Mouse (Mus musculus): ENCODE measurements around the gene Crisp3. TPM values are rescaled to one million over a fixed set of nuclear protein-coding genes. Genes with fewer than 3 reads are reported as not detected.
"Not testable (repeated sequence)": the region's sequence is repeated elsewhere in the genome, so short reads cannot be mapped to it uniquely, and the experiment has no call there.

Gene Crisp3
- 0.08 TPM in 1 of 2 replicates, not detected in the other for polyA plus RNA-seq (2012; rRNA removed)

GRCm38 (mm10) chr17:40242135-40242534, at the start of gene Crisp3:
Crisp3 (minus strand) TSS chr17:40242288.
- H3K4me3 ChIP-seq (ENCODE audit: insufficient read depth, low read depth, low read length) = no peak within 1 kb of the TSS
- no peak for TF ChIP-seq CTCF (conservative IDR thresholded peaks at IDR 0.05; ENCODE audit: insufficient read depth, insufficient read length, low read depth, low read length)
- TF ChIP-seq POLR2A (IDR thresholded peaks at IDR 0.05; ENCODE audit: low read depth, low read length) = no peak

DNA sequence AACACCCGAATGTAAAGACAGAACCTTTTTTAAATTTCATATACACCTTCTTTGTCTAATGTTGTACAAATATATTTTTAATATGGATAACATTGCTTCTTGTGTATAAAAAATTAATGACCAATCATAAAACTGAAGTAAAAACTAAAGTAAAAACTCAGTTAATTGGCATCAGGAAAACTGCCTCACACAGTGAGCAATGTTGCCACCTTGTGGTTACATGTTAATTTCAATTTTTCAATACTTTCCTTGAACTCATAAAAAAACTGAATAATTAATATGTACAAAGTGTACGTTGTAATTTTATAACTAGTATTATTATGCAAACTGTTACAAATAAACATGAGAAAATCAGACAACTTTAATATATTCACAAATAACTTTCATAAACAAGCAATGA, 43.3 kb upstream of the Crisp3 start:
- H3K4me1 ChIP-seq (ENCODE audit: control insufficient read depth, insufficient read depth, low read length) = no peaks in the 10 kb centered on the region
- H3K4me3 ChIP-seq (ENCODE audit: insufficient read depth, low read depth, low read length) = no peak overlapping the region
- TF ChIP-seq POLR2A (IDR thresholded peaks at IDR 0.05; ENCODE audit: low read depth, low read length) (no peak), CTCF (conservative IDR thresholded peaks at IDR 0.05; ENCODE audit: insufficient read depth, insufficient read length, low read depth, low read length) (no peak)
- no peak overlapping the region for H3K27ac ChIP-seq (ENCODE audit: insufficient read depth, low read depth, low read length)
- H3K36me3 ChIP-seq (ENCODE audit: control insufficient read depth, insufficient read depth, low read length) = no peaks in the 10 kb centered on the region
- DNase-seq = no peak
- 68% methylated on average over 2 of the region's 2 CpGs for WGBS
- H3K27me3 ChIP-seq (replicated peaks; ENCODE audit: control insufficient read depth, insufficient read depth, low read length) = no peaks in the 10 kb centered on the region

More at GRCm38 (mm10) chr17:40242135-40242534, at the start of gene Crisp3:
- H3K4me1 ChIP-seq (ENCODE audit: control insufficient read depth, insufficient read depth, low read length) = no peaks in the 10 kb centered on the region
- H3K27me3 ChIP-seq (replicated peaks; ENCODE audit: control insufficient read depth, insufficient read depth, low read length) = no peaks in the 10 kb centered on the region
- H3K27ac ChIP-seq (ENCODE audit: insufficient read depth, low read depth, low read length) = no peak within 1 kb of the TSS
- no peaks in the 10 kb centered on the region for H3K36me3 ChIP-seq (ENCODE audit: control insufficient read depth, insufficient read depth, low read length)
- no peak for DNase-seq

- no peak for DNase-seq
- 57% methylated on average over 1 of the region's 1 CpGs for WGBS
- no peak overlapping the region for H3K27ac ChIP-seq (ENCODE audit: insufficient read depth, low read depth, low read length)
- no peaks in the 10 kb centered on the region for H3K36me3 ChIP-seq (ENCODE audit: control insufficient read depth, insufficient read depth, low read length)
- no peaks in the 10 kb centered on the region for H3K4me1 ChIP-seq (ENCODE audit: control insufficient read depth, insufficient read depth, low read length)
- no peaks in the 10 kb centered on the region for H3K27me3 ChIP-seq (replicated peaks; ENCODE audit: control insufficient read depth, insufficient read depth, low read length)
- TF ChIP-seq CTCF (conservative IDR thresholded peaks at IDR 0.05; ENCODE audit: insufficient read depth, insufficient read length, low read depth, low read length) (no peak), POLR2A (IDR thresholded peaks at IDR 0.05; ENCODE audit: low read depth, low read length) (no peak)
- H3K4me3 ChIP-seq (ENCODE audit: insufficient read depth, low read depth, low read length) = no peak overlapping the region
Observed at GRCm38 (mm10) chr17:40275519-40275918, 33.4 kb upstream of the Crisp3 start.

DNA sequence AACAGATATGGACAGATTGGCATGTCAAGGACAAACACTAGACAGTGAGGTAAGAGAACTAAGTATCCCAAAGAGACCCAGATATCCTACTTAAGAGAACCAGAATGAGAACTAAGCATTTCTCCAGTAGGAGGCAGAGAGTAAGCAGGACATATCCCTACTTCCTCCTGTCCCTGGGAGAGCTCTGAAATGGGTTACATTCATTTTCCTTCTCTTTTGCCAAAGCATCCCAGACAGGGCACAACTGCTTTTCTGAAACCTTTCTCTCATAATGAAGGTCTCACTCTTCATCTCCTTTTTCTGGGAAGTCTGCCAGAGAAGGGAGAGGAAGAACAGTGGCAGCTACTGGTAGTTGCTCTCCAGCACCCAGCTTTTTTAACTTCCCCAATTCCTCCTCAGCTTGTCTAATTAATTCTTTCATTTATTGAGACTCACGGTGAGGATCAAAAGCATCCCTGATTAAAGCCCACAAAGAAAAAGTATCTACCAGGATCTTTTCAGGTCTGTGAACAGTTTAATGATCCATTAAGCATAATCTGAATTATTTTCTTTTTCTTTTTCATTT, 32.9 kb upstream of the Crisp3 start:
- no peak overlapping the region for H3K4me3 ChIP-seq (ENCODE audit: insufficient read depth, low read depth, low read length)
- H3K27ac ChIP-seq (ENCODE audit: insufficient read depth, low read depth, low read length) = no peak overlapping the region
- no peaks in the 10 kb centered on the region for H3K4me1 ChIP-seq (ENCODE audit: control insufficient read depth, insufficient read depth, low read length)
- no peak for DNase-seq
- WGBS = 39% methylated on average over 1 of the region's 1 CpGs
- TF ChIP-seq CTCF (conservative IDR thresholded peaks at IDR 0.05; ENCODE audit: insufficient read depth, insufficient read length, low read depth, low read length) (no peak), POLR2A (IDR thresholded peaks at IDR 0.05; ENCODE audit: low read depth, low read length) (no peak)
- no peaks in the 10 kb centered on the region for H3K36me3 ChIP-seq (ENCODE audit: control insufficient read depth, insufficient read depth, low read length)
- H3K27me3 ChIP-seq (replicated peaks; ENCODE audit: control insufficient read depth, insufficient read depth, low read length) = no peaks in the 10 kb centered on the region

DNA sequence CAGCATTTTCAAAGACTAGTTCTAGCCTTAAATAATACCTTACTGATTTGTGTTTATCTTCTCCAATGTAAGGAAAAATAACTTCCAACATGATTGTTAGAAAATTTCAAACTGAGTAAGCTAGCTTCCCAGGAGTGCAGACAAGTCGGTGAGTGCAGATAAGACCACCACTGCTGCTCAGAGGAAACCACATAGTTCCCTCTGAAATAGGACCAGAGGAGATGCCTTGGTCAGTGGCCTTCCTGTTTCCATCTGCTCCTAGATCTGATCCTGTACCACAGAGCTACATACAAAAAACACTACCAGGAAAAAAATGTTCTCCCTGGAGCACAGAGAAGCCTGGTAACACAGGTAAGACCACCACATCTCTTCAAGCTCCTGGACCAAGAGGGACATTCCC, 10.4 kb upstream of the Crisp3 start:
- H3K27me3 ChIP-seq (replicated peaks; ENCODE audit: control insufficient read depth, insufficient read depth, low read length) = no peaks in the 10 kb centered on the region
- WGBS = 76% methylated on average over 1 of the region's 1 CpGs
- no peak overlapping the region for H3K27ac ChIP-seq (ENCODE audit: insufficient read depth, low read depth, low read length)
- no peak for TF ChIP-seq POLR2A (IDR thresholded peaks at IDR 0.05; ENCODE audit: low read depth, low read length)
- no peak for TF ChIP-seq CTCF (conservative IDR thresholded peaks at IDR 0.05; ENCODE audit: insufficient read depth, insufficient read length, low read depth, low read length)
- no peaks in the 10 kb centered on the region for H3K36me3 ChIP-seq (ENCODE audit: control insufficient read depth, insufficient read depth, low read length)
- H3K4me1 ChIP-seq (ENCODE audit: control insufficient read depth, insufficient read depth, low read length) = no peaks in the 10 kb centered on the region
- H3K4me3 ChIP-seq (ENCODE audit: insufficient read depth, low read depth, low read length) = no peak overlapping the region
- no peak for DNase-seq

- DNase-seq = no peak
- TF ChIP-seq CTCF (conservative IDR thresholded peaks at IDR 0.05; ENCODE audit: insufficient read depth, insufficient read length, low read depth, low read length) (no peak), POLR2A (IDR thresholded peaks at IDR 0.05; ENCODE audit: low read depth, low read length) (no peak)
- H3K27me3 ChIP-seq (replicated peaks; ENCODE audit: control insufficient read depth, insufficient read depth, low read length) = no peaks in the 10 kb centered on the region
- no peak within 1 kb of the TSS for H3K27ac ChIP-seq (ENCODE audit: insufficient read depth, low read depth, low read length)
- no peaks in the 10 kb centered on the region for H3K4me1 ChIP-seq (ENCODE audit: control insufficient read depth, insufficient read depth, low read length)
- H3K4me3 ChIP-seq (ENCODE audit: insufficient read depth, low read depth, low read length) = no peak within 1 kb of the TSS
- 74% methylated on average over 4 of the region's 4 CpGs for WGBS
- no peaks in the 10 kb centered on the region for H3K36me3 ChIP-seq (ENCODE audit: control insufficient read depth, insufficient read depth, low read length)
Observed at GRCm38 (mm10) chr17:40208540-40208939, 33.5 kb downstream of the Crisp3 start, which contains the start of gene Pgk2. Pgk2 (minus strand) TSS chr17:40208640.

- H3K4me1 ChIP-seq (ENCODE audit: control insufficient read depth, insufficient read depth, low read length); H3K4me3 ChIP-seq (ENCODE audit: insufficient read depth, low read depth, low read length); H3K36me3 ChIP-seq (ENCODE audit: control insufficient read depth, insufficient read depth, low read length); DNase-seq; H3K27ac ChIP-seq (ENCODE audit: insufficient read depth, low read depth, low read length); H3K27me3 ChIP-seq (replicated peaks; ENCODE audit: control insufficient read depth, insufficient read depth, low read length): not testable (repeated sequence)
Observed at GRCm38 (mm10) chr17:40201803-40202202, 40.3 kb downstream of the Crisp3 start.

- not testable (repeated sequence) for H3K4me3 ChIP-seq (ENCODE audit: insufficient read depth, low read depth, low read length); DNase-seq; H3K4me1 ChIP-seq (ENCODE audit: control insufficient read depth, insufficient read depth, low read length); H3K27ac ChIP-seq (ENCODE audit: insufficient read depth, low read depth, low read length); H3K27me3 ChIP-seq (replicated peaks; ENCODE audit: control insufficient read depth, insufficient read depth, low read length); H3K36me3 ChIP-seq (ENCODE audit: control insufficient read depth, insufficient read depth, low read length)
- 69% methylated on average over 4 of the region's 4 CpGs for WGBS
Observed at GRCm38 (mm10) chr17:40190192-40190591, 51.9 kb downstream of the Crisp3 start.

Other genes with a start within 250 kb of the Crisp3 start
- gene AC192777.2, start 146.8 kb downstream of the Crisp3 start, polyA plus RNA-seq (2012; rRNA removed) = not detected in 2 replicates
- gene Pgk2, start 33.6 kb downstream of the Crisp3 start, polyA plus RNA-seq (2012; rRNA removed) = 0.08 TPM in 2 replicates
- 0.05 TPM in 1 of 2 replicates, not detected in the other for gene Crisp1, start 76.9 kb upstream of the Crisp3 start, polyA plus RNA-seq (2012; rRNA removed)